Mouse (Mus musculus) lung, postnatal 0 days (tissue): ENCODE results near the gene Mgll.

Experiments used
- CTCF ChIP-seq: IDR thresholded peaks from 2 replicates; pipeline ENCODE4 v1.5.1; 2016; ENCODE audit warnings: antibody characterized with exemption, mild to moderate bottlenecking
- EP300 ChIP-seq: IDR thresholded peaks from 2 replicates; pipeline ENCODE4 v1.6.1; 2016; ENCODE audit warnings: antibody characterized with exemption, mild to moderate bottlenecking, control low read depth

- TF ChIP-seq CTCF (no peak), EP300 (no peak)
Measured at GRCm38 (mm10) chr6:88726252-88727211, 2.3 kb downstream of the Mgll start.
